Mouse (Mus musculus): ENCODE measurements around the gene Coq10b.
"Not testable (repeated sequence)": the region's sequence is repeated elsewhere in the genome, so short reads cannot be mapped to it uniquely, and the experiment has no call there.

Gene Coq10b

DNA sequence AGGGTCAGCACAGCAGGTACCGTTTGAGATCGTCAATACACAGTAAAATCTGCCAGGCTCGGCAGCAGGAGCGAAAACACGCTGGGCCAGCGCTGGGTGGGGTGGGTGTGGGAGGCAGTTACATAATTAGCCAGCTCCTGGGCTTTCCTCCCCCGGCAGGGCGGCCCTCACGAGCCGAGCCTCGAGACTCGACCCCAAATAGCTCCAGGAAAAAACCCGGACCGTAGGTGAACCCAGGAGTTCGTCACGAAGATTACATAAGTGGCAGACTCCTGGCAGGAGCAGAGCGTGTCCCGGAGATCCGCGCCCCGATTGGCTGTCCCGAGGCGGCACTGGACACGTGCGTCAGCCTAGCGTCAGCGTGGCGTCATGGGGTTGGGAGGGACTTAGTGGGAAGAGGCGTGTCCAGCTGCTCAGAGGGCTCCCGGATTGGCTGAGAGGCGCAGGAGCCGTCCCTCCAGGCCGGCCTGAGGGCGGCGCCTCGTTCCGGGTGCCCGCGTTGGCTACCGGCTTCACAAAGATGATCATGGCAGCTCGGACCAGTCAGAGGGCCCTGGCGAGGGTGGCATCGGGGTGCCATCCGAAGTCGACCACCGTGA is at the start of gene Coq10b:
Gene Coq10b, plus strand, starts transcription at position 416 of the 599 bp plus-strand sequence.
- peak; percentile 97 for ATAC-seq (ENCODE audit: low TSS enrichment)

DNA sequence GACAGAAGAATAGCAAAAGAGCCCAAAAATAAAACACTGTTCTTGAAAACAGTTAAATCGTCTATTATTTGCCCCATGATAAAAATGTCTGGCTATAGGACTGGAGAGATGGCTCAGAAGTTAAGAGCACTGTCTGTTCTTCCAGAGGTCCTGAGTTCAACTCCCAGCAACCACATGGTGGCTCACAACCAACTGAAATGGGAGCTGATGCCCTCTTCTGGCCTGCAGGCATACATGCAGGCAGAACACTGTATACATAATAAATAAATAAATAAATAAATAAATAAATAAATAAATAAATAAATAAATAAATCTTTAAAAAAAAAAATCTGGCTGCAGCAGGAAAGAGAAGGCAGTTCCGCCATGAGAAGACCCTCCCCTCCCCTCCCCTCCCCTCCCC is 44.3 kb upstream of the Coq10b start:
- ATAC-seq (ENCODE audit: low TSS enrichment): not testable (repeated sequence)

DNA sequence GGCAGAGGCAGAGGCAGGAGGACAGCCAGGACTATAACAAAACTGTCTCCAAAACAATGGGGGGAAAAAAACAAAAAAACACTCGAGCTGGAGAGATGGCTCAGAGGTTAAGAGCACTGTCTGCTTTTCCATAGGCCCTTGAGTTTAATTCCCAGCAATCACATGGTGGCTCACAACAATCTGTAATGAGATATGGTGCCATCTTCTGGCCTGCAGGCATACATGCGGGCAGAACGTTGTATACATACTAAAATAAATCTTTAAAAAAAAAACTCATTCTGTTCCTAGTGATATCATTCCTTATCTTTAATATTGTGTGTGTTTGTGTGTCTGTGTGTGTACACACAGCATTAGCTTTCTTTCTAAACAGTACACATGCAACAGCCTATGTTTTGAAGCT is 40.1 kb upstream of the Coq10b start:
- no peak for ATAC-seq (ENCODE audit: low TSS enrichment)

DNA sequence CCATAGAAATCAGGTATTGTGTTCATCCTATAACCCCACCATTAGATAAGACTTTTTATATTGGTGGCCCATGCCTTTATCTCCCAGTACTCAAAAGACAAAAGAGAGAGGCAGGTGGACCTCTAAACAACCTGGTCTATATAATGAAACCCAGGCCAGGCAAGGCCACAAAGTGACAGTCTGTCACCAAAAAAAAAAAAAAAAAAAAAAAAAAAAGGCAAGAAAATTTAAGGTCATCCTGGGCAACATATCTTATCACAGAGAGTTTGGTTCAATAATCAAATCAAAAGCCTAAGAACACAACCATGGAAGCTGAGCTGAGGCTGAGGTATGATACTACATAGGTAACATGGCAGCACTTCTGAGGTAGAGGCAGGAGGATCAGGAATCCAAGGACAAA is 30.7 kb upstream of the Coq10b start:
- ATAC-seq (ENCODE audit: low TSS enrichment): no peak

DNA sequence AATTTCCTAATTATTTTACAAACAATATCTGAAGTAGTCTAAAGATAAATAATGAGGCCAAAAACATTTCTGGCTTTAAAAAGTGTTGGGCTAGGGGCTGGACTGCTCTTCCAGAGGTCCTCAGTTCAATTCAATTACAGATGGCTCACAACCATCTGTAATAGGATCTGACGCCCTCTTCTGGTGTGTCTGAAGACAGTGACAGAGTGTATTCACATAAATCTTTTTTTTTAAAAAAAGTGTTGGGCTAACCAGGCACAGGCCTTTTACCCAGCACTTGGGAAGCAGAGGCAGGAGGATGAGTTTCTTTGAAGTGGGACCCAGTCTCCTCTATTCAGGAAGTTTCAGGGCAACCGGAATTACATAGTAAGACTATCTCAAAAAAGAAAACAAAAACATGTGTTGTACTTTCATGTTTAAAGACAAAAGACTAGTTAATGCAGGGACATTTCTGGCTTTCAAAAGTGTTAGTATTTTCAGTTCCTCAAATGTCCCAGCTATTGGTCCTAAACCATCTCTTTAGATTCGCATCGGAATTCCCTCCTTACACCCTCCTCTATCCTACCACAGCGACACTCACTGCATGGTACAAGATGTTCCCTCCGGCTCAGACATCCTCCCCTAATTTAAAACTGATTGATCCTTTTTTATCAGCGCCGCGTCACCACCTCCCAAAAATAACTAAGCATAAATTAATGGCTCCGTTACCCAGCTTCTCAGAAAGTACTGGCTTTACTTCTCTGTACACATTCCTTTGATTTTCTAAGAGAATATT is 26.7 kb upstream of the Coq10b start:
- no peak for ATAC-seq (ENCODE audit: low TSS enrichment)

DNA sequence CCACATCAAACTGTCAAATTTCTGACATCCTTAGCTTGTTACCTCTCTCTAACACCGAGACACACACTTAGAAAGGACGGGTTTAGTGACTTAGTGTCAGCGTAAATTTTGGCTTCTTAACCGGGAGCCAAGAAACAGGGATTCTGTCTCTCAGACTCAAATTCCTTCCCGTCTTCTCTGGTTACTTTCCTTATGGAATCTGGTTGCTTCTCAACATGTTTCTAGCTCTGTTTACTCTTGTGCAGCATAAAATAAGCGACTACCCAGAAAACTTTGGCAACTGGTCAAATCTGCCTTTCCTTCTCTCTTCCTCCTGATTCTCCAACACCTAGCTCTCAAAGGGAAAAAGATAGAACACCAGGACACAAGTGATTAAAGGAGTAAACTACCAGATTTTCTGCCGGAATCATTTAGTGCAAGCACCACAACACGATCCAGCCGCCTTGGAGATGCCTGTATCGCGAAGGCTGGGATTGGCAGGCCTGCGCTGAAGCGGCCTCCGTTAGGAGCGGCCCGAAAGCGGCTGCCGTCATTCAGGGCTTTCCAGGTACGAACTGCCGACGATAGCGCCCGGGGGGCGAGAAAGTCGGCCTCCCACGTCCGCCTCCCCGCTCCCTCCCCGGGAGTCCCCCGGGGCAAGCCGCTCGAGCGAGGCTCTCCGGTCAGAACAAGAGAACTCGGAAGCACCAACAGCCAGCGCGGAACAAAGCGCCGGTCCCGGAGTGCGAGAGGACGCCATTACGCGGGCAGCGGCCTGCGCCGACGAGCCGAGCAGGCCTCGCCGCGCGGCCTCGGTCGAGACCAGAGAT is 25.9 kb upstream of the Coq10b start:
- ATAC-seq (ENCODE audit: low TSS enrichment): peak; percentile 60

DNA sequence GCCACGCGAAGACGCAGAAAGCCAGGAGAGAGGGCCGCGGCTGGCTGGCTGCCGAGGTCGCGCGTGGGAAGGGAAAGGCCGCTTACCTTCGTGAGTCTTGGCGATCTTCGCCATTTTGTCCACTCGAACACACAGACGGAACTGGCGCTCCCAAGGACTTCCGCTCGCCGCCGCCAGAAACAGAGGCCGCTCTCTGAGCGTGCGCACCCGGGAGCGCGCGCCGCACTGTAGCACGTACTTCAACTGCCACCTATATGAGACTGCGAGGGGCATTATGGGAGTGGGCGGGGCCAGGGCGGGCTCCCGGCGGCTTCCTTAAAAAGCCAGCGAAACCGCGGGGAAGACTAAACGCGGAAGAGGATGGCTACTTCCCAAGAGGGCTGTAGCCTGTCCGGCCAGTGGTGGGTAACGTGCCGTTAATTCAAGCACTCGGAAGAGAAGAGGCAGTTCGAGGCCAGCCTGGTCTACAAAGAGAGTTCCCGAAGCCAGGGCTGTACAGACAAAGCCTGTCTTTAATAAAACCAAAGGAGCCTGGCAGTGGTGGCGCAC is 25.2 kb upstream of the Coq10b start, which contains the start of gene Sf3b1:
Gene Sf3b1, minus strand, starts transcription at position 229 of the 549 bp plus-strand sequence.
- peak; percentile 99 for ATAC-seq (ENCODE audit: low TSS enrichment)

DNA sequence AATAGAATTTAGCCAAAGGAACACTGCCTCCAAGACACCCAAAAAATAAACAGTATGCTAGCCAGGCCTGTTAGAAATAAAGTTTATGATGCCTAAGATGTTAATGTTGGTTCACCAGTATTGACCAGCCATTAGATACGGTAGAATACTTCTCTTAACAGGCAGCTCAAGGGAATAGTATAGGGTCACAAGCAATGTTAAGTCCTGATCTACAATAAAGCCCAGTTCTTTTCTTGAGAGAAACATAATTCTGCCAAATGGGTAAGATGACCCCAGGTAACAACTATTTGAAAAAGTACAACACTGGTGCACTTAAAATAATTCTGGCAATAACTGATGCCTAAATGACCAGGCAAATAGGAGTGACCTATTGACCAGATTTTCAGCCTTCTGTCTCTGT is 24.6 kb upstream of the Coq10b start:
- no peak for ATAC-seq (ENCODE audit: low TSS enrichment)

DNA sequence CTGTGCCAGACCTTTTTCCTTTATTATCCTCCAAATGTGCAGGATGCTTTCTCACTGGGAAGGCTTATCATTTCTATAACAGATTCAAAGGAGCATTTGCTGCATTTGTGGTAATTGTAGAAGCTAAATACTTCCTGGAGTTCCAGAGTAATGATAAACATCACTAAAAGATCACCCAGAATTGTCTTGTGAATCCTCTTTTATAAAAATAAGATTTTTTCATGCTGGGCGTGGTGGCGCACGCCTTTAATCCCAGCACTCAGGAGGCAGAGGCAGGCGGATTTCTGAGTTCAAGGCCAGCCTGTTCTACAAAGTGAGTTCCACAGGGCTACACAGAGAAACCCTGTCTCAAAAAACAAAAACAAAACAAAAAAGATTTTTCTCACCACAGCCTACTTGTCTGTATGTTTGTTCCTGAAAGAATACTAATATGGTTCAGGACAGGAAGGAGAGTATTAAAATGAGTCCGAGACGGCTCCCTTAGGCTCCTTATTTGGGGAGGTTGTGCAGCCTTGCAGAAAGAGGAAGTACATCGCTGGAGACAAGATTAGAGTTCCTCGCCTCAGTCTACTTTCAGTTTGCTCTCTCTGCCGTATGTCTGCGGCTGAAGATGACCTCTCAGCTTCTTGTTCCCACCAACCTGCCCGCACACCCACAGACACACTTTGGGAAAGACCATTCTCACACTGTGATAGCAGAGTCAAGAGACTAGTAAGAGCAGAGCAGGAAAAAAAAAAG is 23.9 kb upstream of the Coq10b start:
- no peak for ATAC-seq (ENCODE audit: low TSS enrichment)

DNA sequence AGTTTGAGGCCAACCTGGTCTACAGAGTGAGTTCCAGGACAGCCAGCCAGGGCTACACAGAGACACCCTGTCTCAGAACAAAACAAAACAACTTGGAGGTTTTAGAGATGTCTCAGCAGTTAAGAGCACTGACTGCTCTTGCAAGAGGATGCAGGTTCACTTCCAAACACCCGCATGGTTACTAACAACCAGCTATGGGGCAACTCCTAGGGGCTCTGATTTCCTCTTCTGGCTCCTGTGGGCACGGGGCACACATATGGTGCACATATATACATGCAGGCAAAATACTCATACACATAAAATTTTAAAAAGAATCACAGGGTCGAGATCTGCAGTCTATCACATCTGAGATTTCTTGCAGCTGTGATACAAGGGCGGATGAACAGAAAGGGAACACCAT is 23.1 kb upstream of the Coq10b start:
- no peak for ATAC-seq (ENCODE audit: low TSS enrichment)

DNA sequence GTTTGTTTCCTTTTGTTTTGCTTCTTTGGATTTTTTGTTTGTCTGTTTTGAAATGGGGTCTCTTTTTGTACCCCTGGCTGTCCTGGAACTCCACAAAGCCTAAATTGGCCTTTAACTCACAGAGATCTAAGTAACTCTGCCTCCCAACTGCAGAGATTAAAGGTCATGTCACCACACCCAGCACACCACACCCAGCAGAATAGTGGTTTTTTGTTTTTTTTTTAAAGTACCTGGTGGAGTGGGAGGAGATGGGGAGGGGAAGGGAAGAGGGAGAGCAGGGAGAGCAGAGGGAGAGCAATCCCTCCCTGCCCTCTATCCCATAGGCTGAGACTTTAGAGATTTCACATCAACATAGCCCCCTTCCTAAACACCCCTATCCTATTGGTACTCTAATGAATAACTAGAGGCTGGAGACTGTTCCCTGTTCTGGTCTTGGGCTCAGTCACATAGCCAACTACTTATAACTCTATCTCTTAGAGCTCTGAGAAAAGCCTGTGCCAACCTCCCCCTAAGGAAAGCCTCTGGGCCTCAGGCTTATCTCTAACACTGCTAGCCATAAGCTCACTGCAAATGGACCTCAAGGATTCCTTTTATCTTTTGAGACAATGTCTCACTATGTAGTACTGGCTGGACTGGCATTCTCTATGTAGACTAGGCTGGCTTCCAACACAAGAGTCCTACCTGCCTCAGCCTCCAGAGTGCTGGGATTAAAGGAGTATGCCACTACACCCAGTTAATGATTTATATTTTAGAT is 21.4 kb upstream of the Coq10b start:
- ATAC-seq (ENCODE audit: low TSS enrichment): no peak

DNA sequence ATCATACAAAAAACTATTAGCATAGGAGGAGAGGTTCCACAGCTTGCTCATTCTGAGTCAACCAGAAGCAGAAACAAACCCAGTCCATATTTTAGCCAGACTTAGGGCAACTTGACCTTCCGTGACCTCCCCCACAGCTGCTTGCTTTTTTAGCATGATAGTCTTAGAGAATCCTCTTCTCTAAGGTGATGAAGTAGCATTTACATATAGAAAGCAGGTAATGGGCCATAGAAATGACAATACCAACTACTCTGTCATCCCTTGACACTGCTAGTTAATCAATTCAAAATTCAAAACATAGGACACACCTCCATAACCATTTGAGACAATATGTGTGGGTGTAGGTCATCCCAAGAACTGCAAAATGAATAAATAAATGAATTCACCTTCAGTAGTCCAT is 12.6 kb upstream of the Coq10b start:
- ATAC-seq (ENCODE audit: low TSS enrichment): no peak

DNA sequence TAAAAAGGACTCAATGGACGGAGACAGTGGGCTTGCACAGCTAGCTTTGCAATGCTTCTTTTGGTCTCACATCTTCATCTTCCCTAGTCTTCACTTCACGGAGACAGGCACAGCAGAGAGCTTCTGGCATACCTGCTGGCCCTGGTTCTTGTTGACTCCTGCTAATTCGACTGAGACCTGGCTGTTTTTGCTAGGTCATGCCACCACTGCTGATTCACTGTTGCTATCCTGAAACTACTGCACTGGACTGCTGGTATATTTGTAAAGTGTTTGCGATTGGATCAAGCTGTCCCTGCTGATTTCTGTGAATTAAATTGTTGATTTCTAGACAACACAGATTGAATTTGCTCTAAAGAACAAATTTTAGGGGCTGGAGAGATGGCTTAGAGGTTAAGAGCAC is 10.9 kb upstream of the Coq10b start:
- no peak for ATAC-seq (ENCODE audit: low TSS enrichment)

DNA sequence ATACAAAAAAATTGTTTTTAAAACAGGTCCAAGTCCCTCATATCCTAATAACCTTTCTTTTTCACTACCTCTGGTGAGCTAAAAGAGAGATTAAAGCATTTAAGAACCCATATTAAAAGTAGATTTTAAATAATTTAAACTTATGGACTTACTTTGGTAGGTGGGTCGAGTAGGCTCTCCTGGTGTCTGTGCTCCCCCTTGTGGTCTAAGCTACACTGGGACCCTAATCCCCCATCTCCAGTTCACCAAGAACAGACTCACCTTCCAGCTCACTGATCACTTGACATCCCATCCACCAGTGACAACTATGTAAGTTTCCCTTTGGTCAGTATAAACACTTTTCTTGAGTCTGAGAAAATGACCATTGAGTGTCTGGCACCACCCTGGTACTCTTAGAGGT is 10.3 kb upstream of the Coq10b start:
- no peak for ATAC-seq (ENCODE audit: low TSS enrichment)

DNA sequence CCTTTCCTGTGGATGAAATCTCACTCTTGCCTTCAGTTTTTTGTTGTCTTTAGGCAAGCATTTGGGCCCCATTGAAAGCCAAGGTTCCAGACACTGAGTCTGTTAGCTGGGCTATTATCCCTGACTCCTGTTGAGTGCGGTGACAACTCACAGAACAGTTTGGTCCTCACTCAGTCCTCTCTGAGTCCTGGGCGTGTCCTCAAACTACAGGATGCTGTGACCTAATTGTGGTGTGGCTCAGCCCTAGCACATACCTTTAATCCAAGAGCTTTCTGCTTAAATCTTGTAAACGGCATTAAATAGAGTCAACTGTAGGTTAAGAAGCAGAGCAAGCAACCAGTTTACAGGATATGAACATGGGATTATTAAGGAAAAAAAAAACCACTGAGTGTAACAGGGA is 9.4 kb upstream of the Coq10b start:
- no peak for ATAC-seq (ENCODE audit: low TSS enrichment)

DNA sequence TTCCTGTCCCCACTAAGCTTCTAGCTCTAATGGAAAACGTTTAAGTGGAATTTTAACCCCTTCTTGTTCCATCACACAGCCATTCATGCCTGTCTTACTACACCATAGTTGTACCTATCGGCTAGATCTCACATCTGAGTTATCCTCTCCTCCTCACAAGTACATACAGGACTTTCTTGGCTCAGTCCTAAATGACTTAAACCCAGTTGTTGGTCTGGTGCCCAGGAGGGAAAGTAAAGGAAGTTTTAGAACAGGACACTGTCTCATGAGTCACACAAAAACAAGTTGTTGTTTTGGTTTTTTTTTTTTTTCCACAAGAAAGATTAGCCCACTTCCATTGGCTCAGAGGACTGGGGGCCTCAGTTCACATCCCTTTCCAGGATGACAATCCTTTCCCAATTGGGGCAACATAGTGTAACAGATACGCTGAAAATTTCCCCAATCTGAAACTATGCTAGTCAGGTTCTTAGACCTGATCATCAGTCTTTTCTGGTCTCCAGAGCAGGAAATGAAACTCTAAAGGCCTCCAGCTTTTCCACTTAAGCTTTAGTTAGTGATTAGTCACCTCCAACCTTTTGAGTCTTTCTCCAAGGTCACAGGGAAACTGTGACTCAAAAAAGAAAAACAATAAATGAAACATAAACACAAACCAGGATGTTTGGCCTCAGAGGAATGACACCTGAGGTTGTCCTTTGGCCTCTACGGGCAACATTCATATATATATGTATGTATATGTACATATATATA is 3.6 kb upstream of the Coq10b start:
- no peak for ATAC-seq (ENCODE audit: low TSS enrichment)

DNA sequence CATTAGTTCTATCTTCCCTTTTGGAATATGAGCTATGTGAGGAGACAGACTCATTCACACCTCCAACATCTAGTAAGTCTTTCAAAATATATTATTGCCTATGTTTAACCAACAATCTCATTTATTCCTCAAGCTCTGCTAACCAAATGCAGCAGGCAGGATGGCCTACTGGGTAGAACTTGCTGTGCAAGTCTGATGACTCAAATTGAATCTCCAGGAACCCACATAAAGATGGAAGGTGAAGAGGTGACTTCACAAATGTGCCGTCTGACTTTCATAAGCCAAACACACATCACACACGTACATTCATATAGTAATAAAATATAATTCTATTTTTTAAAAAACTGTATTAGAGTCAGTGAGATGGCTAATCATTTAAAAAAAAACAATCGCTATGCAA is 899 bp upstream of the Coq10b start:
- ATAC-seq (ENCODE audit: low TSS enrichment): no peak

DNA sequence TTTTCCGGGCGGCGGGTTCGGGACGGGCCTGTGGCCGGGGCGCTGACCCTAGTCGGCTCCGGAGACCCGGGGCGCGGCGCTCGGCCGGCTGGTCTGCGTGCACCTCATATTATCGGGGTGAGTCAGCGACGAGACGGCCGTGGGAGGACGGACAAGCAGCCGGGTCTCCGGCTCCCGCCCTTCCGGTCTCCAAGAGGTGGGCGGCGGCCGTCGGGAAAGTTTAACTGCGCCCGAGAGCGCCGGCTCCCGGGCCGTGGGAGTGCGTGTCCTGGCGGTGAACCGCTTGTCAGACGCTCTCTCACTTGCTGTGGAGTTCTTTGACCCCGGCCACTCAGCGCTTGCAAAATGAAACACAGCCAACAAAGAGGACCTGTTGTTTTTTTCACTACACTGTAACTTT is 435 bp downstream of the Coq10b start:
- ATAC-seq (ENCODE audit: low TSS enrichment): peak; percentile 24

DNA sequence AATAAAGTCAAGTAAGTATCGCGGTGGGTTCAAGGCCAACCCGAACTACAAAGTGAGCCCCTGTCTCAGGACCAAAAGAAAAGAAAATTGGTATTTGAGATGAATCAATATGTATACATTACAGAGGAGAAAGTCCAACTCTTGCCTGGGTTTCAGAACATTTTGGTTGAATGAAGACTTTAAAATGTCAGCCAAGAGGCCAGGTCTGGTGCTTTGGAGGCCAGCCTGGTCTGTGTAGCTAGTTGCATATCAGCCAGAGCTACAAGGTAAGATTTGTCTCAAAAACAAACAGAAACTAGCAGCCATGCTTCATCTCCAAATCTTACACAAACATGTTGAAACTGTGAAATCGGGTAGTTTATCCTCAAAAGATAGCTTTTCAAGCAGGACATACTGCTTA is 1.0 kb downstream of the Coq10b start:
- no peak for ATAC-seq (ENCODE audit: low TSS enrichment)
